Mouse (Mus musculus) layer of hippocampus, adult 18-20 months (tissue): ENCODE results near the gene Ptprg. TPM values are rescaled to one million over a fixed set of nuclear protein-coding genes. Genes with fewer than 3 reads are reported as not detected.

Experiments
- total RNA-seq, 2 experiments: library from RNA; stranded (reverse); gene quantifications; 2 replicates each; pipeline ENCODE4 v1.2.3; 2021

Ptprg gene
- total RNA-seq, 2 experiments from 2014 or later: 100 to 102 TPM

Other genes with a start within 250 kb of the Ptprg start
- gene Gm3839, start 196.8 kb upstream of the Ptprg start, total RNA-seq: under 1 TPM; 0.67 to 0.99 TPM